Mouse (Mus musculus): ENCODE data around the gene Mex3b. TPM values are rescaled to one million over a fixed set of nuclear protein-coding genes. Genes with fewer than 3 reads are reported as not detected.

The Mex3b gene
- 47.3 and 47.5 TPM in 2 replicates for polyA plus RNA-seq (2016; fragmentation: Nextera tagmentation; extraction: Ambion mirVana)

GRCm38 (mm10) chr7:82867271-82868121, at the start of gene Mex3b:
Gene Mex3b, plus strand, starts transcription at chr7:82867333.
- Histone ChIP-seq H3K36me3 (replicated peaks) (peaks cover 25% of the 10 kb centered on the region), H3K27ac (peak within 1 kb of the TSS; percentile 100), H3K4me2 (peak within 1 kb of the TSS; percentile 93), H3K4me3 (replicated peaks) (peak within 1 kb of the TSS; percentile 99), H3K9me3 (no peaks in the 10 kb centered on the region), H3K4me1 (peaks cover 35% of the 10 kb centered on the region), H3K9ac (peak within 1 kb of the TSS; percentile 100), H3K27me3 (no peaks in the 10 kb centered on the region)
- WGBS, result under 1% methylated on average over 84 of the region's 87 CpGs
- ATAC-seq (ENCODE audit: low FRiP score), result no peak

- no peak overlapping the region for H3K4me2 ChIP-seq
- H3K27ac ChIP-seq, result no peak overlapping the region
- no peak for ATAC-seq (ENCODE audit: low FRiP score)
- 87% methylated on average over 7 of the region's 7 CpGs for WGBS
- no peak overlapping the region for H3K9ac ChIP-seq
- H3K4me1 ChIP-seq, result no peaks in the 10 kb centered on the region
- no peaks in the 10 kb centered on the region for H3K27me3 ChIP-seq
- no peaks in the 10 kb centered on the region for H3K36me3 ChIP-seq (replicated peaks)
- no peak overlapping the region for H3K4me3 ChIP-seq (replicated peaks)
- peaks cover 6% of the 10 kb centered on the region; the same call in 1 of the 2 replicates for H3K9me3 ChIP-seq
These were observed 47.6 kb upstream of the Mex3b start for GRCm38 (mm10) chr7:82819541-82819940.

GRCm38 (mm10) chr7:82820661-82821060, 46.5 kb upstream of the Mex3b start:
- Histone ChIP-seq H3K36me3 (replicated peaks) (no peaks in the 10 kb centered on the region), H3K9ac (no peak overlapping the region), H3K9me3 (peaks cover 6% of the 10 kb centered on the region; the same call in 1 of the 2 replicates), H3K4me1 (no peaks in the 10 kb centered on the region), H3K27ac (no peak overlapping the region), H3K4me3 (replicated peaks) (no peak overlapping the region), H3K27me3 (no peaks in the 10 kb centered on the region), H3K4me2 (no peak overlapping the region)
- 77% methylated on average over 4 of the region's 4 CpGs for WGBS
- ATAC-seq (ENCODE audit: low FRiP score), result no peak

GRCm38 (mm10) chr7:82821501-82821900, 45.6 kb upstream of the Mex3b start:
- Histone ChIP-seq H3K4me3 (replicated peaks) (no peak overlapping the region), H3K36me3 (replicated peaks) (no peaks in the 10 kb centered on the region), H3K27me3 (no peaks in the 10 kb centered on the region), H3K9ac (no peak overlapping the region), H3K9me3 (0 out of 2 replicates have a peak, but pooled peaks cover 1% of the 10 kb centered on the region), H3K27ac (no peak overlapping the region), H3K4me2 (no peak overlapping the region), H3K4me1 (no peaks in the 10 kb centered on the region)
- ATAC-seq (ENCODE audit: low FRiP score), result no peak
- WGBS, result 62% methylated on average over 3 of the region's 3 CpGs

GRCm38 (mm10) chr7:82822528-82822927, 44.6 kb upstream of the Mex3b start:
- no peak for ATAC-seq (ENCODE audit: low FRiP score)

GRCm38 (mm10) chr7:82828193-82828592, 38.9 kb upstream of the Mex3b start:
- Histone ChIP-seq H3K9ac (no peak overlapping the region), H3K36me3 (replicated peaks) (no peaks in the 10 kb centered on the region), H3K4me3 (replicated peaks) (no peak overlapping the region), H3K4me2 (no peak overlapping the region), H3K4me1 (no peaks in the 10 kb centered on the region), H3K27ac (no peak overlapping the region), H3K27me3 (no peaks in the 10 kb centered on the region), H3K9me3 (no peaks in the 10 kb centered on the region)
- ATAC-seq (ENCODE audit: low FRiP score), result no peak
- WGBS, result 67% methylated on average over 2 of the region's 2 CpGs

More at GRCm38 (mm10) chr7:82822528-82822927, 44.6 kb upstream of the Mex3b start:
- H3K9me3 ChIP-seq, result no peaks in the 10 kb centered on the region
- no peaks in the 10 kb centered on the region for H3K4me1 ChIP-seq
- H3K27ac ChIP-seq, result no peak overlapping the region
- 46% methylated on average over 1 of the region's 1 CpGs for WGBS
- no peak overlapping the region for H3K9ac ChIP-seq
- no peak overlapping the region for H3K4me2 ChIP-seq
- H3K4me3 ChIP-seq (replicated peaks), result no peak overlapping the region
- H3K27me3 ChIP-seq, result no peaks in the 10 kb centered on the region
- H3K36me3 ChIP-seq (replicated peaks), result no peaks in the 10 kb centered on the region

GRCm38 (mm10) chr7:82829516-82829915, 37.6 kb upstream of the Mex3b start:
- no peak for ATAC-seq (ENCODE audit: low FRiP score)
- Histone ChIP-seq H3K4me1 (no peaks in the 10 kb centered on the region), H3K27ac (no peak overlapping the region), H3K27me3 (no peaks in the 10 kb centered on the region), H3K4me2 (no peak overlapping the region), H3K4me3 (replicated peaks) (no peak overlapping the region), H3K9me3 (no peaks in the 10 kb centered on the region), H3K36me3 (replicated peaks) (no peaks in the 10 kb centered on the region), H3K9ac (no peak overlapping the region)
- WGBS, result 76% methylated on average over 3 of the region's 3 CpGs

GRCm38 (mm10) chr7:82834471-82834870, 32.7 kb upstream of the Mex3b start:
- Histone ChIP-seq H3K4me2 (no peak overlapping the region), H3K27ac (no peak overlapping the region), H3K9ac (no peak overlapping the region), H3K4me3 (replicated peaks) (no peak overlapping the region), H3K27me3 (no peaks in the 10 kb centered on the region), H3K36me3 (replicated peaks) (no peaks in the 10 kb centered on the region), H3K9me3 (no peaks in the 10 kb centered on the region), H3K4me1 (no peaks in the 10 kb centered on the region)
- ATAC-seq (ENCODE audit: low FRiP score), result no peak
- 84% methylated on average over 4 of the region's 4 CpGs for WGBS

GRCm38 (mm10) chr7:82838414-82838813, 28.7 kb upstream of the Mex3b start:
- H3K27ac ChIP-seq, result no peak overlapping the region
- H3K4me2 ChIP-seq, result no peak overlapping the region
- H3K4me3 ChIP-seq (replicated peaks), result no peak overlapping the region
- no peaks in the 10 kb centered on the region for H3K9me3 ChIP-seq
- ATAC-seq (ENCODE audit: low FRiP score), result no peak
- no peaks in the 10 kb centered on the region for H3K36me3 ChIP-seq (replicated peaks)
- H3K9ac ChIP-seq, result no peak overlapping the region
- peaks cover 11% of the 10 kb centered on the region for H3K4me1 ChIP-seq
- 48% methylated on average over 1 of the region's 1 CpGs for WGBS
- no peaks in the 10 kb centered on the region for H3K27me3 ChIP-seq

- WGBS, result 66% methylated on average over 11 of the region's 11 CpGs
- Histone ChIP-seq H3K9ac (no peak overlapping the region), H3K27ac (no peak overlapping the region), H3K9me3 (no peaks in the 10 kb centered on the region), H3K4me2 (no peak overlapping the region), H3K4me3 (replicated peaks) (no peak overlapping the region), H3K36me3 (replicated peaks) (no peaks in the 10 kb centered on the region), H3K4me1 (peaks cover 11% of the 10 kb centered on the region), H3K27me3 (no peaks in the 10 kb centered on the region)
- no peak for ATAC-seq (ENCODE audit: low FRiP score)
These were observed 28.0 kb upstream of the Mex3b start for GRCm38 (mm10) chr7:82838965-82839675.

GRCm38 (mm10) chr7:82842222-82842920, 24.8 kb upstream of the Mex3b start:
- peak; percentile 65; the same call in 1 of the 2 replicates for ATAC-seq (ENCODE audit: low FRiP score)
- WGBS, result 30% methylated on average over 10 of the region's 10 CpGs

GRCm38 (mm10) chr7:82850756-82851155, 16.4 kb upstream of the Mex3b start:
- H3K4me3 ChIP-seq (replicated peaks), result no peak overlapping the region

More at GRCm38 (mm10) chr7:82842222-82842920, 24.8 kb upstream of the Mex3b start:
- no peak overlapping the region for H3K4me3 ChIP-seq (replicated peaks)
- peak overlapping the region; percentile 10 for H3K4me2 ChIP-seq
- H3K36me3 ChIP-seq (replicated peaks), result no peaks in the 10 kb centered on the region
- H3K27me3 ChIP-seq, result no peaks in the 10 kb centered on the region
- H3K27ac ChIP-seq, result peak overlapping the region; percentile 56
- no peaks in the 10 kb centered on the region for H3K9me3 ChIP-seq
- H3K4me1 ChIP-seq, result peaks cover 16% of the 10 kb centered on the region
- no peak overlapping the region for H3K9ac ChIP-seq

More at GRCm38 (mm10) chr7:82850756-82851155, 16.4 kb upstream of the Mex3b start:
- Histone ChIP-seq H3K4me1 (peaks cover 13% of the 10 kb centered on the region), H3K4me2 (no peak overlapping the region), H3K36me3 (replicated peaks) (no peaks in the 10 kb centered on the region), H3K27me3 (no peaks in the 10 kb centered on the region), H3K9ac (no peak overlapping the region), H3K27ac (no peak overlapping the region), H3K9me3 (no peaks in the 10 kb centered on the region)
- no peak for ATAC-seq (ENCODE audit: low FRiP score)
- WGBS, result 87% methylated on average over 3 of the region's 3 CpGs

All from forebrain, embryonic 12.5 days (tissue).